Mouse (Mus musculus): ENCODE results near the gene Epb41l4b.

GRCm38 (mm10) chr4:57001437-57001836, 141.8 kb downstream of the Epb41l4b start:
- TF ChIP-seq POLR2AphosphoS5 (IDR thresholded peaks at IDR 0.05; ENCODE audit: insufficient replicate concordance, low read depth, low read length) (no peak), CTCF (IDR thresholded peaks at IDR 0.05; ENCODE audit: low read depth, low read length) (no peak), TAL1 (conservative IDR thresholded peaks at IDR 0.05; ENCODE audit: low read depth, low read length) (no peak), GATA1 (IDR thresholded peaks at IDR 0.05; ENCODE audit: borderline replicate concordance, low read length) (no peak)

All from G1E (cell line).